Mouse (Mus musculus) embryo, embryonic 10 days (tissue): ENCODE measurements at regions not wholly inside any gene's neighbourhood (a gene's known extent, or its start where the extent isn't known, plus 50 kb on each side); places are given as distances from the start of the nearest gene placed in this dataset.

ENCODE experiments used
- DNase-seq: peaks from one replicate; pipeline ENCODE4 v3.0.0-alpha.2; 2015; ENCODE audit warnings: low spot score

DNA sequence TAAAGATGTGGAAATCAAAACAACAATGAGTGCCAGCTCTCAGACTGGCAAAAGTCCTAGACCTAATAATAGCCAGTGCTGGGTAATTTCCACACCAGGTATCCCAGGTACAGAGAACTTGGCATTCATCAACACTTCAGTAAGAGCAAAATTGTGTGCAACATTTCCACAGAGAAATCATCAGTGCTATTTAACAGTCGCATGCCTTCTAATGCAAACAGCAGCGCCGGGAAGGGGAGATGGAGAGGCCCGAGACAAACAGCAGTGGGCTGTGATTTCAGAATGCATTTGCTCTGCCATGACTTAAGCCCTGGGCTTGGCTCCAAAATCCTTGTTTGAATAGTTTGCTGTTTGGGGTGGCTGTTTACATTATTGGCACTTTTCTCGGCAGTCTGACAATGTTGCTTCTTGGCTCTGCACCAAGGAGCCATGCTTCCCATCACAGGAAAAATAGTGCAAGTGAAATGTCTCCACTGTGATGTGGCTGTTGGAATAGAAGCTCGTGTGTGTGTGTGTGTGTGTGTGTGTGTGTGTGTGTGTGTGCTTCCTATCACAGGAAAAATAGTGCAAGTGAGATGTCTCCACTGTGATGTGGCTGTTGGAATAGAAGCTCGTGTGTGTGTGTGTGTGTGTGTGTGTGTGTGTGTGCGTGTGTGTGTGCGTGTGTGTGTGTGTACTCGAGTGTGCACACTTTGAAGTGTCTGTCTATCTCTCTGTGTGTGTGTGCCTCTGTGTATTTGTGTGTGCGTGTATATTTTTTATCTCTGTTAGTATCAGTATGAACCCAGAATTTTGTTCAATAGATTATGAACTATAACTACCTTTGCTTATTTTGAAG lies 190.1 kb upstream of the Cdyl start:
- DNase-seq: no peak

DNA sequence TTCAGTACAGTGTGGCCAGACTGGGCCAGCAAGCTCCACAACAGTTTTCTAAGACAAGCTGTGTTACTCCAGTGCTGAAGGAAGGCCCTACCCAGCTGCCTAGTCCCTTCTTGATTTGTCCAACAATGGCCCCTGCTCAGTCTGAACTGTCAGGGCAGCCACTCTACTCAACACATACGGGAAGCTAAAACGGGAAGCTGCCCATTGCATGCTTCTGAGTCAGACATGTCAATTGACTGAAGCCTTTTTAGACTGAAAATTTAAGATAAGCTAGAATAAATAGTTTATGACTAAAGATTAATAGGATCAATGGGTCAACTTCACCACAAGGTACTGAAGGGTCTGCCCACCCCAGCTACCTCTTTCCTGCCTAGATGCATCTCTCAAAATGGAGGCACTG lies 181.4 kb upstream of the Cdyl start:
- DNase-seq: no peak

DNA sequence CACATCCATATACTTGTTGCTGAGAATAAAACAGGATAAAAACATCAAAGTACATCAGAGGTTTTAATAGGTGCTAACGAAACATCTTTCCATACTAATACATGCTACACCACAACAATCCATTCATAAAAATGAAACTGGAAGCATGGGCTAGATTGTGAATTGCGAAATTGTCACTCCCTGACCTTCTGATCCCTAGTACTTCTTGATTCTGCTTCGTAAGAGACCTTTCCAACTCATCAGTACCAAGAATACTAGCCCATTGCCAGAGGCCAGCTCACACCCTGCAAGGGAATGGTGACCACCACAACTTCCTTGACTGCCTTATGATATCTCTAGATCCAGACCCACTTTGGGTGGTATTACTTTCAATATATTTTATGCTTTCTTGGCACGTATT lies 177.3 kb upstream of the Cdyl start:
- DNase-seq: no peak

DNA sequence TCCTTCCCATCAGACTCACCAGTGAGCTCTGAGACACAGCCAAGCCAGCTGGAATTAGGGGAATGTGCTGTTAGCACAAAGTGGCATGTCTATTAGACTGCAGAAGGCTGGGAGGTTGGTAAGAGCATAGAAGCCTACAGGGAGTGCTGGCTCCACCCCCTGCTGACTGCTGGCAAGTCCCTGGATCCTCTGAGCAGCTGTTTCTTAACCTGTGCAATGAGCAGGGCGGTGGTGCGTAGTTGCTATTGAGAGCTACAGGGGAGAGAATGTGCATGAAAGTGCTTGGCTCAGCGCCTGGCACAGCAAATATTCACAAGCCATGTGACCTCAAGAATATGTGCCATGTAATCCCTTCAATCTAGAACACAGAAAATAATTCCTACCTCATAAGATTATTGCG lies 173.5 kb upstream of the Cdyl start:
- no peak for DNase-seq

DNA sequence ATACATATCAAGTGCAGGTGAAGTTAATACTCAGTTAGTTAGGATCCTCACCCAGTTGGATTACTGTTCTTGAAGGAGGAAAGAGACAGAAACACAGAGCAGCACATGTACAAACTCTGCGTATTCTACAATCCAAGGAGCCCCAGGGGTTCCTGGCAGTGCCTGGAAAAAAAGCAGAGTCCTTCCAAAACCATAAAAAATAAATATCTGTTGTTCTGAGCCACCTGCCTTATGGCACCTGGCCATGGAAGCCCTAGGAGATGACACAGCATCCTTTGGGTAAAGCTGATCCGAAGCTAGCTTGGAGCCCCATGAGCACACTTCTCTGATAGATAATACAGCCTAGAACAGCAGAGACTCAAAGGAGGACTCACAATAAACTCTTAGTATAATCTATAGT lies 159.9 kb upstream of the Cdyl start:
- no peak for DNase-seq

DNA sequence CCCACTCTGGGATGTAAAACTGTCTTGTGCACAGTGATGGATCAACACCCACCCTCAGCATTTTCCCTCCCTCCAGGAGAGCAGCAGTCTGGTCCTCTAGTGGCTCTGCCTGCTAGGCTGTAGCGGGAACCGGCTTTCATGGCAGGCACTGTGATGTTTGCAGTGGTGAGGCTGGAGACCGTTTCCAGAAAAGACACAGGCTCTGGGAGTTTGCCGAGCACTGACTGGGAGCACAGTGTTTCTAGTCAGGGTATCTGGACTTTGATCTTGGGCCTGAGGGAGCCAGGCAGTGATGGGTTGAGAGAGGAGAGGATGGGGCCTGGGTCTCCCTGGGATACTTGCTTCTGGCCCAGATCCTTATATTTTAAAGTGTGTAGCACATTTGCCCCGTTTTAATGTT lies 158.7 kb upstream of the Cdyl start:
- DNase-seq: peak; percentile 35

DNA sequence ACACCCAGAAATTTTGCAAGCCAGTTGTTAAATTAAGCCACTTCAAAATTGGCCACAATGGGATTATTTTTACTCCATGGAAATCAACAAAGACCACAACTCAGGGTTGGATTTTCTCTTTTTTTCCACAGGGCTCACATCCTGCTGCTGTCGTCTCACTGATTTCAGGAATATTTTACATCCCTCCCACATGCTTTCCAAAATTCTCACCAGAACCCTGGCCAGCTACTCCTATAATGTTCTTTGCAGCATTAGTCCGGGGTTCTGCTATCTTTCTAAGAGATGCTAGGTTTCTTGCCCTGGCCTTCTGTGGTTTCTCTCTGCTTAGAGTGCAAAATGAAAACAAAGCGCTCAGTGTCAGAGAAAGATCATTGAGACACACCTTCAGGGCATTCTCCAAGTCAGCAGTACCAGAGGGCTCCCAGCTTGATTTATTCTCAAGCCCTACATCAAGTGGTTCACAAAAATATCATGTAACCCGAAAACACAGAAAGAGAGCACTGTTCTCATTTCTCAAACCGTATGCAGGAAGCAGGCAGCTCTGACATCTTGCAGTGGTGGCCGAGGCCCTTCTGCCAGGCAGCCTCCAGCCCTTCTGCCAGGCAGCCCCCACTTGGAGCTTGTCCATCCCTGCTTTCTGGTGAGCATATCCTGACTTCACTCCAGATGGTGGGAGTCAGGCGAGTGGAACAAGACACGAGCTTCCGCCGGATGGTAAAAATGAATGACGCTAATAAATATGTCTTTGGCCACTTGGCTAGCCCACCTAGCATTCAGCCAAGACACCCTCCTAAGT lies 158.1 kb upstream of the Cdyl start:
- peak; percentile 5 for DNase-seq

DNA sequence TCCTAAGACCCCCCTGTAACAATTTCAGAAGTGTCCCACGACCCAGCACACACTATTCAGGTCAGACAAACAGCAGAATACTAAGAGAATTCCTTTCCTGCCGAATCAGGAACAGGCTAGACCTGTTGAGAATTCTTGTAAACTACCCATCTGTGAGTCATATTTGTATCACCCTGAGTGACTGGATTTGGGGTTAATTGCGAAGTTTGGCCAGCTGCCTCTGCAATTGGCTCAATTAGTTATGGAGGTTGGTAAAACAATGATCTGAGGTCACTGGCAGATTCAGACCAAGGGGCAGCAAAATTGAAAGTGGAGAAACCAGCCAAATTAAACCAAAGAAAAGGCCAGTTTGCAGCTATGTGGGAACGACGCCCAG lies 157.5 kb upstream of the Cdyl start:
- DNase-seq: no peak

DNA sequence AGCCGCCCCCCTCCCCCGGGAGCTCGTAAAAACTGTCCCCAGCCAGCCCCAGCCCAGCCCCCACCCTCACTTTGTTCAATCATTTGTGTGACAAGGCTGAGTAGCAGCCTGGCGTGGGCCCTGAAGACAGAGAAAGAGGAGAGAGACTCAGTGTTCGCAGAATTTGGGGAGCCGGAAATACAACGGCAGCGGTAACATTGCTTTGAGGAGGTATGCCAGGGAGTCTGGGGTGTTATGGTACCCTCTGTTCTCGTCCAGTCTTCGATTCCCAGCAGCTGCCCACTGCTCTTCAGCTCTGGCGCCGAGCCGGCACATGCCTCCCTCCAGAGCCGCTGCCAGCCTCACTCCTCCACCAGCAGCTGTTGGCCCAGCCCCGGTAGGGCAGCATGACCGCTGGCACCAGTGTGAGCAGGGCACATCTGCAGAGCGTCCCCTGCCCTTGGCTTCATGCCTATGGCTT lies 156.2 kb upstream of the Cdyl start:
- DNase-seq: no peak

DNA sequence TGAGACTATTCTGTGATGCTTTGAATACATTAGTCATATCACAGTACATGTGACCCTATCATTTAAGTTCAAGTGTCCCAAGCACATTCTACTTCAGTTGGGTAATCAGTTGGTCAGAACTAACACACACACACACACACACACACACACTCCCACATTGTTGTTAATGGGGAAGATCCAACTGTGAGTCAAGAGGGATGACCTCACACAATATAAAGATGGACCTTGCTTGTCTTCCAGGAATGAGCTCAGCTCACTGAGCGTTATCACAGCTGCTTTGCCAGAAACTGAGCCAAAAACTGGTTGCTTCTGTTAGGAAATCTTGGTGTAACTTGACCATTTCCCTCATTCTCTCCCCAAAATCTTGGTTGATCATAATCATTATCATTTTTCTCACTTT lies 152.4 kb upstream of the Cdyl start:
- DNase-seq: no peak

DNA sequence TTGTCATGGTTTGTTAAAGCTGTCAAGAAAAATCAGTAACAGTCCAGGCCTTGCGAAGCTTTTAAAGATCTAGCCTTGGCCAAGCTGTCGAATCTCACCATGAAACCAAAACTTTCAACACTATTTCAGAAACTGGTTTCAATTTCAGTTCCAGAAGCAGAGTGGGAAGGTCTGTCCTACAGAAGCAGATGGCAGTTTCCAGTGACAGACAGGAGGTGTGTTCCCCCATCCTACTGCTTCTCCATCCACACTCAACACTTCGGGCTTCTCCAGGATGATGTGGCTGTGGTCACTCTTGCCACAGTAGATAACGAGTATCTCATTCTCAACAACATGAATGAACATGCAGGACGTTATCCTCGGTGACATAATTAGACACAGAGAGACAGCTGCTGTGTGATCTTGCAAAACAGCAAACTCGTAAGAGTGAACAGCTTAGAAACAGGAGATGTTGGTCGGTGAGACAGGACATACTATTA lies 147.6 kb upstream of the Cdyl start:
- DNase-seq: no peak

DNA sequence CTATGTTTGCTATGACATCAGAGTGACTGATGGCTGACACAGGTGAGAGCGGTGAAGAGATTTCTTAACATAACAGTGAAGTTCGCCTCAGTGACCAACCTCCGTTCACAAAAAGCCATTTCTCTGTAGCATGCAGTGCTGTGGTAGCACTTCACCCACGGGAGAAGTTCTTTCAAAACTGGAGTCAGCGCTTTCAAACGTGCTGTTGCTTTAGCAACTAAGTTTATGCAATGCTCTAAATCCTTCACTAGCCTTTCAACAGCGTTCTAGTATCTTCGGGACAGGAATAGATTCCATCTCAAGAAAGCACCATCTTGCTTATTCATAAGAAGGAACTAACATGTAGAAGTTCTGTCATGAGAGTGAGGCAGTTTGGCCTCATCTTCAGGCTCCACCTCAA lies 146.5 kb upstream of the Cdyl start:
- DNase-seq: no peak

DNA sequence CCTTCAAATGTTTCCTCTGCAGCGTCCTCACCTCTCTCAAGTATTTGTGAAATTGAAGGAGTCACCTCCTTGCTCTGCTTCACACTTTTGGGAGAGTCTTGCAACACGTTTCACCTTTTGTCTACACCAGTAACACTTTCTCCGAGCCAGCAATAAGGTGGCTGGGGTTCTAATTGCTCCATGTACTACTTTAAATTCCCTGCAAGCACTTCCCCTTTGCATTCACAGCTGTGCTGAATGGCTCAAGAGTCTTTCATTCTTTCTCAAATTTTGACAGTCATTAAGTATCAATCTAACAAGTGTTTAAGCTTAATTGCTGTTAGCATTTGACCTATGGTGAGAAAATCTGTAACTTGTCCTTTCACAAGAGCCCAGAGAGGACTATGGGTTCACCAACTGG lies 144.3 kb upstream of the Cdyl start:
- DNase-seq: no peak

DNA sequence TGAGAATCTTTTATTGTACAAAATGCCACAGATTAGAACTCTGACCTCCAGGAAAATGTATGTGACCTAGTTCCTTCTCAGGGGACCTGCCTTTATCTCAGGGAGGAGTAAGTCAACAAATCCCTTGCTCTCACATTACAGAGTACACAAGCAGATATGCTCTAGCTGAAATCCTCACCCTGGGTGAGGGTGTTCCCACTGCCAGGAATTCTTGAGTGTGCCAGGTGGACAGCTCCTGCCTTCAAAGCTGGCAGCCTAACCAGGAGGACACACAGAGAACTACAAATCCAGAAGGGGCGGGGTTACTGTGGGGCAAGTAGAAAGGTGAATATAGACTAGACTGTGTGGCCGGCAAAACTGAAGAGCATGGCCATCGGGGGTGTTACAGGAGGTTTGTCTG lies 141.9 kb upstream of the Cdyl start:
- DNase-seq: no peak

DNA sequence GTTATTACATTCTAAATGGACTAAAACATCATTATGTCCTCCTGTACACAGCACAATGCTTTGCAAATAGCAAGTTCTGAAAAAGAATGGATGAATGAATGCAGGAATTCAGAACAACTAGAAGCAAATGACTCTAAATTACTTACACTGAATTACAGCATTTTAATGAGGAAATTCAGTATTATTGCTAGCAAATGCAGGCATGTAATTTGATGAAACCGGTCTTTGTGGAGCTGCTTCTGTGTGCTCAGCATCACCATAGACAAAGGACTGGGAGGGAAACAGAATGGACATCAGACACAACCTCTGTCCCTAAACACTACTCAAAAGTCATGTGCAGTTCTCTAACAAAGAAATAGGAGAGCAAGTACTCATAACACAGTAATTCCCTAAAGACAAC lies 137.4 kb upstream of the Cdyl start:
- DNase-seq: no peak

DNA sequence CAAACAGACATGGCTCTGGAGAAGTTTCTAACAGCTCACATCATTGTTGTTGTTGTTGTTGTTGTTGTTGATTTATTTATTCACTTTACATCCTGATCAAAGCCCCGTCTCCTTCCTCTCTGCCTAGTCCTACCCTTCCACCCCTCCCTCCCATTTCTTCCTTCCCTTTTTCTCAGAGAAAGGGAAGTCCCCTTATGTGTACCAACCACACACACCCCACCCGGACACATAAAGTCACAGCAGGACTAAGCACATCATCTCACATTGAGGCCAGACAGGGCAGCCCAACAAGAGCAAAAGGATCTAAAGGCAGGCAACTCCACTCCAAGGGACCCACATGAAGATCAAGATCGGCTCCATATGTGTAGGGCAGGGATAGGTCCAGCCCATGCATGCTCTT lies 130.1 kb upstream of the Cdyl start:
- no peak for DNase-seq

DNA sequence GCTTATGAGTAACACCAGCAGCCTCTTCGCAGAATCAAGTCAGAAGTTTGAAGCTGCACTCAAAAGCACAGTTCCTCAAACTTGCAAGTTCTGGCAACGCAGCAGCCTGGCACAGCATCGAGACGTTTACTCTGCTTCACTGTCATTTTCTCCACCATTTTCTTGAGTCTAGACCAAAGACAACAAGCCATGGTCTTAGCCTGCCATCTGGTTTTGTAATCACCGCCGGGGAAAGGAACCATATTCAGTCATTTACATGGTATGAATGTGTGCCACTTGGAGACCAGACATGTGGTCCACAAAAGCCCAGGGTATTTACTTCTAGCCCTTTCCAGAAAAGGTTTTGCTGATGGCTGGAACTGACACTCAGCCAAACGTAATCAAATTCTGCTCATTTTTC lies 122.5 kb upstream of the Cdyl start:
- DNase-seq: no peak

DNA sequence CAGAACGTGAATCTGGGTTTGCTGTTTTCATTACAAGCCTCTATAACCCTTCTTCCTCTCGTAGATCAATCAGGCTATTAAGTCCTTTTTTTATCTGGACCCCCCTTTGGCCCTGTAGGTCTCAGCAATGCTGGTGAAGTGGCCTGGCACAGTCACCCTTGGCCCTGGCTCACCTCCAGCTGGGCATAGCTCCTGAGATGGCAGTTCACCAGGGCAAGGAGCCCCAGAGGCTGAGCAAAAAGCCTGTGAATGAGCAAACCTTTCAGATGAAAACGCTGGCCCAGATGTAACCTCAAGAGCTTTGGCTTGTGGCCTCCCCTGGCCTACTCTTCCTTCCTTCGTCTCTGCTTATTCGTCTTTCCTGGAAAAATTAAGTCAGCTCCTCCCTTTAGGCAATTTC lies 121.7 kb upstream of the Cdyl start:
- DNase-seq: no peak

DNA sequence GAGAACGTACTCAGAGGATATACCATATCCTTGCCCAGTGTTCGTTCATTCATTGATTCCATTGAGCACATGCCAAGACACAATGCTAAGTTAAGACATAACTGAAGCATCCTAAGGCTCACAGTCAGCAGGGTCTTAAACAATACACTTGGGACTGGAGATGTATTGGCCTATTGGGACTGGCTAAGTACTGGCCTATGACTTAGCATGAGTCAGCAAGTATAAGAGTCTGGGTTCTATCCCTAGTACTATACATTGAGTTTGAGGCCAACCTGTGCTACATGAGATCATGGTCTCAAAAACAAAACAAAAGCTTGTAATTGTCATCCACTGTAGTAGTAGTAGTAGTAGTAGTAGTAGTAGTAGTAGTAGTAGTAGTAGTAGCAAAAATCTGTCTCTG lies 119.2 kb upstream of the Cdyl start:
- DNase-seq: no peak

DNA sequence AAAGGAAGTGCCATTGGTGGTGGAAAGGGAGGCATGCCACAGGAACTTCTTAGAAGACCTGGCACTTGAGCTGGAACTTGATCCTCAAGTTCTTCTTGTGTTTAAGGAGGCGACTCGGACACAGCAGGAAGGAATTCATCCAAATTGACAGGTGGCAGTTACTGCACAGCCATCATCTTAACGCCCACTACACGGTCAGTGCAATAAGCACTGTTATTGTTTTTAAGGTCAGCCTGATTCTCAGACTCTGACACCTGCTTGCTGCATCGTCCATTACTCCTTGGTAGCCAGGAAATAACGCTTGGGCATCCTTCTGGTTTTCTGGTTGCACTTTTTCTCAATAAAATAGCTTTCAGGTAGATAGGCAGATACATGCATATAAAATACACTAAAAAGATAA lies 118.6 kb upstream of the Cdyl start:
- no peak for DNase-seq

DNA sequence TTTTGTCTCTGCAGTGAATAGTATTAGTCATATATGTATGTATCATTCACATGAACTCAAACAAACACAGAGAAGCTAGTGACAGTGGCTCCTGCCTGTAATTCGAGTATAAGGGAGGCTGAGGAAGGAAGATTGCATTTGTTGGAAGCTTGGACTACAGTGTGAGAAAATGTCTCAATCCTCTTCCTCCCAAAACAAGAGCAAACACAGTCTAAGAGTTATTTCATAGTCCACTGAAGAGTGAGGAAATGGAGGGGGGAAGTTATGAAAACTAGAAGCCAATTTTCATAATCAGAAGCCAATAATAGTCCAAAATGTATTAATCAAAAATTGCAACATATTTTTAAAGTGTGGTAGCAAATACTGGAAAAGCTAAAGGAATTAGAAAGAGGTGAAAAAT lies 95.6 kb upstream of the Cdyl start:
- DNase-seq: no peak

DNA sequence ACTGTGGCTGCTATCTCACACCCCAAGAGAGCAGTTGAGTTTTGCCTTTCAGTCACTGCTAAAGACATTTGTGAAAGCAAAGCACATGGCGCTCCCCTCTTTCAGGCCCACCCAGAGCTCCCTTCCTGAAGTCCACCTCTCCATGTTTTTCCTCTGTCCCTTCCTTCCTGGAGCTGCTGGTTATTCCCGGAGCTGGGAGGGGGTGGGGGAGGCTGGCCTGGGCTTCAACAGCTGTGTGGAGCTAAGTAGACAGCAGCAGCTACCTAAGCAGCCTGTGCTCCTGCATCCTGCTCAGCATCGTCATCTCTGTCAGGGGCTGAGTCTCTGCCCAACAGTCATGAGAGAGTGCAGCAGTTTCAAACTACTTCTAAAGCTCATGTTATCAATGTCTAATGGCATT lies 78.0 kb upstream of the Cdyl start:
- DNase-seq: peak; percentile 72

DNA sequence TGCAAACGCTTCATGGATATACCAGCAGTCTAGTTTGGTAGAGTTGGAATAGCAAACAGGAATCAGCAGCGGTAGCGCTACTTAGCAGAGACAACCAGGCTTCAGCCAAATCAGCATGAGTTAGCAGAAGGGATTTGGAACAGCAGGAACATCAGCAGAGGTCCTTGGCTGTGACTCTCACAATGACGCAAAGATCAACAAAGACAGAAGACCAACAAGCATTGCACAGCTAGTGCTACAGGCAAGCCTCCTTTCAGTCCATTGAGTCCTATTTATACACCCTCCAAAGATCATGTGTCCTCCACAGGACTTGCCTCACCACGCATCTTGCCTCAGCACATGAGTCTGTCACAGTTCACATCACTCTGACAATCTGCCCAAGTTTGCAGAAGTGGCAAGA lies 61.6 kb upstream of the Cdyl start:
- DNase-seq: no peak
